Mouse (Mus musculus): ENCODE results near the gene Cd8a.
"Not testable (repeated sequence)": the region's sequence is repeated elsewhere in the genome, so short reads cannot be mapped to it uniquely, and the experiment has no call there.

Gene Cd8a

GRCm38 (mm10) chr6:71373249-71373775 lies at the start of gene Cd8a:
Gene Cd8a, plus strand, starts transcription at chr6:71373427.
- DNase-seq: no peak

DNA sequence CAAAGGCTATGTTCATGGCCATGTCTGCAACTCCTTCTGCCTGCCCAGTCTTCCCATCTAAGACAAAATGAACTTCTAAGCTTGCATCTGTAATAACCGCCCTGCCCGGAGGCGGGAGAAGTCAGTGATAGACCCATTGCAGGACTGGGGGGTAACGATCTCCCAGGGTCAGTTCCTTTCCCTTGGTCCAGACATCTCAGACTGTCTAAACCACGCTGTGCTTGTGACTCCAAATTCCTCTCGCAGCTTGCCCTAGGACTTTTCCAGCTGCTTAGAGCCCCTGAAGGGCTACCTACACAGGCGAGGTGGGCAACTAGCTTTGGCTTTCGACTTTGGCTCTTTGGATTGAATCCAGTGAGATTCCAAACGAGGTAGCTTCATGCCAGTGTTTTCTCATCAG lies 48.4 kb upstream of the Cd8a start:
- DNase-seq: no peak

DNA sequence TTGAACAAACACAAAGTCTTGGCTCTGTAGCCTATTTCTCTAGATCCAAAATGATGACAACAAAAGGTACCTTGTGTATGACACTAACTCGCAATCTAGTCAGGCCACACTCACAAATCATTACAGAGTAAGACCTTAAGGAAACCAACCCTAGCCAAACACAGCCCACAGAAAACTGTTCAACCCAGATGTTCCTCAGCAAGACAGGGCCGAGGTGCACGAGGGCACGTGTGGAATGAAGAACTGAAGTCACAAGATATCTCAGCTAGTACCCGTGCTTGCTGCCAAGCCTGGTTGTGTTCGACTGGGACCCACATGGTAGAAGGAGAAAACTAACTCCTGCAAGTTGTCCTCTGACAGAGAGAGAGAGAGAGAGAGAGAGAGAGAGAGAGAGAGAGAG lies 43.3 kb upstream of the Cd8a start:
- no peak for DNase-seq

DNA sequence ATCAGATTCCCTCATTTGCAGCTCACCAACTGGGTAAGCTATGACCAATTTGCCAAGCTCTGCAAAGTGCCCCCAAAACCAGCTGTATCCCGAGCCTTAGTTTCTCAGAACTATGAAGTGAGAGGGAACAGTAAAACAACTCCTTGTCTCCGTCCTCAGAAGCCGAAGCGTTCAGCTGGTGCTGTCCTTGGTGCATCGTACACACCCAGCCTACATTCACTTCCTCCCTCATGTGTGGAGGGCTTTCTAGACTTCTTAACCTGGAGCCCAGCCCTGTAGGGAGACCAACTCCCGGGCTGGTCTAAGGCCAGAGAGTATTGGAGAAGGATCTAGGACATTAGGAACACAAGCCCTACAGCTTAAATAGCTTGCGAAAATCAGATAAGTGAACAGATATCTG lies 42.7 kb upstream of the Cd8a start:
- DNase-seq: no peak

DNA sequence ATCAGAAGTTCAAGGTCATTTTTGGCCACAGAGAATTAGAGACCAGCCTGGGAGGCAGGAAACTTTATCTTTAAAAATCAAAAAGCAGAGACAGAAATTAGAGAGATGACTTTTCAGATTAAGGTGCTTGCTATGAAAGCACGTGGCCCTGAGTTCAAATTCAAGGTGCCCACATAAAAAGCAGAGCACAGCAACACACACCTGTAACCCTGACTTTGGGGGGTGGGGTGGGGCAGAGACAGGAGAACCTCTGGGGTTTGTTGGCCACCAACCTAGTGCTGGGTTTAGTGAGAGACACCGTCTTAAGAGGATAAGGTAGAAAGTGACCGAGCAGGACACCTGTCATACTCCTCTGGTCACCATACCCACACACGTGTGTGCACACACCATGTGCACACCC lies 41.7 kb upstream of the Cd8a start:
- DNase-seq: not testable (repeated sequence)

GRCm38 (mm10) chr6:71332236-71332965 lies 40.8 kb upstream of the Cd8a start:
- DNase-seq: no peak

DNA sequence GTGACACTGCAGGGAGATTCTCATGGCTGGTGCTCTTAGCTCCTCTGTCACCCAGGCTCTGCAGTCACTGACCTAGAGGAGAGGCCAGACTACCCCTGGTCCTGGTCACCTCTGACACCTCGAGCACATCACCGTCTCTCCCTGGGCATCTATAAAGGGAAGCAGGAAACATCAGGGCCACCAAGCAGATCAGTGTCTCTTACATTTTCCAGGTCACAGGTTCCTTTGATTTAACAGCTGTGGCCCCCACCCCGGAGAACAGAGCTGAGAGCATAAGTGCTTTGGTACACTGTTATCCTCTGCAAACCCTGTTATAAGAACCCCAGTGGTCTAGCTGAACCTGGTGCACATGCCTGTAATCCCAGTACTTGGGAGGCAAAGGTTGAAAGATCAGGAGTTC lies 40.2 kb upstream of the Cd8a start:
- DNase-seq: no peak

DNA sequence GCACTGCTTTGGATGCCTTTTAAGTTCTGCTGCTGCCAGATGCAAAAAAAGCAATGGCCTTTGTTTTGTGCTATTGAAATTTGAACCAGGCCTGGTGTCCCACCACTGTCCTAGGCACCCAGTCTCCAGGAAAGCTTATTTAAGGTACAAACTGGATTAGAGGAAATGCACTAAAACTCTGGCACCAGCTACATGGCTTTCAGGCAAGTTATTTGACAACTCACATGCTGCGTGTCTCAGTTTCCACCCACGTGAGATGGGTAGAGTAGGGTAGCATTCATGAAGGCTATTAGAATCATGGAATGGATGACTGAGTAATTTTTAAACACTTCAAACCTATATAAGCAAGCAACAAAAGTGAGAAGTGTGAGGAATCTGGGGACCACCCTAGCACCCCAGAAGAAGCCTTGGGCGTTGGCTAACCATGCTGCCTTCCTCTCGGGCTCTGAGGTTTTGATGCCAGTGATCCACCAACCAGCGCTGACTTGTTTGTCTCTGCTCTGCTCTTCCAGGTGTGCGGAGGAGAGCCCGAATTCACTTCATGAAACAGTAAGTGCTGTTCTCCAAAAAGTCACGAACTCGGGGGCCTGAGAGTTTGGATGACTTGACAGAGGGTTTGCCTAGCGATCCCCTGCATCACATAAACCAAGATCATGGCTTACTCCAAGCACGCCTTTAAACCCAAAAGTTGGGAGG lies 39.5 kb upstream of the Cd8a start:
- DNase-seq: no peak

DNA sequence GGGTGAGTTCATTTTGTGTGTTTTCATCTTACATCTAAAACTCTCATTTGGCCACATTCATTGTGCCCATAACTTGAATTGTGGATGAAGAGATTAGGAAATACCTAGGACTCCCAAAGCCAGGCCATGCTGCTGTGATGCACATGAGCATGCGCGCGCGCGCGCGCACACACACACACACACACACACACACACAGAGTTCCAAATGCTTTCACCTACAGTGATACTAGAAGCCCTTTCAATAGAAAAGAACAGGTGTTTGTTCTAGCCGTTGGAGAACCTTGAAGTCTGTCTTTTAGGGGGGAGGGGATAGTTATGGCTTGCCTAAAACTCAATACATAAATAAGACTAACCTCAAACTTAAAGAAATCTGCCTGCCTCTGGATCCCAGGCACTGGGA lies 35.6 kb upstream of the Cd8a start:
- DNase-seq: no peak

- no peak for DNase-seq
Measured at GRCm38 (mm10) chr6:71338941-71339340, 34.3 kb upstream of the Cd8a start.

DNA sequence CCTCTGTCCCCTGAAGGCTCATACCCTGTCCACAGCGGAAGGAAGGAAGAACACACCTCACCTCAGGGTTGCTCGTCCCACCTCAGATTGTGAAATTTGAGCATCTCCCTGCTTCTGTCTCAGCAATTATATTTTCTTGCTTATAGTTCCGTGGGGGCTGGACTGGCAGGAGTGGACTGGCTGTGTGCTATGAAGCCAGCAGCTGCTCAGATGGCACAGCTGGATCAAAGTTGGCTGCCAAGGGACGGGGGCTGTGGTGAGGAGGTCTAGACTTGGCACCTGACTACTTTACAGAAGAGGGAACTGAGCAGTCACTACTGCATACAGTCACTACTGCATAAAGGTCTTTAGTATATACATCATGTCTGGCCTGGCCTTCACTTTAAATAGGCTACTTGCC lies 33.9 kb upstream of the Cd8a start:
- DNase-seq: no peak

DNA sequence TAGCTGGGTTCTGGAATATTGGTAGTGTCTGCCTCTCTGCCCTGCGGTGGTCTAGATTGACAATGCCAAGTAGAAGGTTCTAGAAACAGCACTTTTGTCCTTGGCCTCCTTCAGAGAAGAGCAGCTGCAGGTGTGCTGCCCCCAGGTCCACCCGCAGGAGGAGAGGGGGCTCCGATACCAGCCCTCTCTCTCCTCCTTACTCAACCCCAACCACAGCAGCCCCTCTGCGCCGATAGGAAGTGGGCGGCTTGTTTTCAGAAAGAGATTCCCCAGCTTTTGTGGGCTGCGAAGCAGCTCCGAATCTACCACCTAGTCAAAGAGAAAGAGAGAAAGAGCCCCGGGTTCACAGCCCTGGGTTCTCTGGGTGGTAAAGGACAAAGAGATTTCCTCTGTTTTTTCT lies 32.0 kb upstream of the Cd8a start:
- no peak for DNase-seq

- no peak for DNase-seq
Measured at GRCm38 (mm10) chr6:71348006-71348405, 25.2 kb upstream of the Cd8a start.

- no peak for DNase-seq
Measured at GRCm38 (mm10) chr6:71351201-71351600, 22.0 kb upstream of the Cd8a start.

- no peak for DNase-seq
Measured at GRCm38 (mm10) chr6:71352201-71352600, 21.0 kb upstream of the Cd8a start.

DNA sequence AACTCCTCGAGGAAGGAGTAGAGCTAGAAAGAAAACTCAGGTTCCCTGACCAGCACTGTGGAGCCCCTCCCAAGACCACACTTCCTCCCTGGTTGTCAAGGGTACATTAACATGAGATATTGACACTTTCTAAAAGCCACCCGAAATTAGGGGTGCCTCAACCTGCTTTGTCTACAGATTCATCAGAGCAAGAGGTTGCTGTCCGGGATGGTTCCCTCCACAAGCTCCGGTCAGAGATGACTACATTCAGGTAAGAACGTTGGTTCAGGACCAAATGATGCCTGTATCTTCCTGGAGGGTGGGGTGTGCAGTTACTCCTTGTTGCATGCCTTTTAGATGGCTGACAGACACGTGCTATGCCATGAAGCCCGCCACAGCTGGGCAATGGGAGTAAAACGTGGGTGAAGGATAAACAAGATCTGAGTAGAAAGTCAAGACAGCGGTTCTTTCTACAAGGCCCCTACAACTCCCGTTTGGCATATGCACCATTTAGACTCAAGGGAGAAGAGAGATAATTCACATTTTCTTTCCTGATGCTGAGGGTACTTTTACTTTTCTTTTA lies 20.3 kb upstream of the Cd8a start:
- DNase-seq: no peak

- DNase-seq: no peak
Measured at GRCm38 (mm10) chr6:71353722-71354121, 19.5 kb upstream of the Cd8a start.

DNA sequence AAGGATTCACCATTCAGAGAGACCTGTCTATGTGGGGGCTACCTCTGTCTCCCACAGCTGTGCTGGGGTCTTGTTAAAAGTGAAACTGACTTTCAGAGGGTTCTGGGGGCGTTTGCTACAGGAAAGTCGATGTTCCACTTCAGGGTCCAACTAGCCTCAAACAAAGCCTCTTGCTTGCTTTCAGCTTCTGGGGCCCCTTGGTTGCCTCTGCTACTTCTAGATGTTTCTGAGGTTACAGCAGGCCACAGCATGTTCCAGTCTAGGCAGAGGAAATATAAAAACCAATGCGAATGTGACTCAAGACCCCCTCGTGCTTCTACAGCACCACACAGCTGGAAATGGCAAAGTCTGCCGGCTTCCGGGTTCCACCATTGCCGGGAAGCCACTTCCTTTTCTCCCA lies 15.7 kb upstream of the Cd8a start:
- no peak for DNase-seq

- no peak for DNase-seq
Measured at GRCm38 (mm10) chr6:71360221-71360620, 13.0 kb upstream of the Cd8a start.

GRCm38 (mm10) chr6:71360751-71361150 lies 12.5 kb upstream of the Cd8a start:
- no peak for DNase-seq

DNA sequence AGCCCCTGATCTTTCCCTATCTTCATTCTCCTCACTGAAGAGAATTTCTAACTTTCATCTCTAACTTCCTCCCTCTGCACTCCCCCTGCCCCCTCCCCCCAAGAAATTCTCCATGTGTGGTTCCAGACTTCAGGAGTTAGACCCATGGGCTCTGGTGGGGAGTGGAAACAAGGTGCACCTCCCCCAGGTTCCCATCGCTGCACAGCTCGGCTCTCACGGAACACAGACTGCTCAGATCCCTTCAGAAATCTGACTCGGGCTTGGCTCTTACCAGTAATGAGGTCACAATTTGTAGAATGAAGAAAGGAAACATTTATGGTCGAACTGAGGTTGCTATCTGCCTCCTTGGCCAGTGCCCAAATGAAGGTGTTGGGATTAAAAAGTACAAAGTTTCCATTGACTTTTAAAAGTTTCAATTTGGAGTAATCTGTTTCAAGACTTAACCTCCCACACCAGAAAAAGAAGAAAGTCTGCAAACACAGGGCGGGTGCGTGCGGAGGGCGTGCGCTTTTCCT lies 12.0 kb upstream of the Cd8a start:
- no peak for DNase-seq

DNA sequence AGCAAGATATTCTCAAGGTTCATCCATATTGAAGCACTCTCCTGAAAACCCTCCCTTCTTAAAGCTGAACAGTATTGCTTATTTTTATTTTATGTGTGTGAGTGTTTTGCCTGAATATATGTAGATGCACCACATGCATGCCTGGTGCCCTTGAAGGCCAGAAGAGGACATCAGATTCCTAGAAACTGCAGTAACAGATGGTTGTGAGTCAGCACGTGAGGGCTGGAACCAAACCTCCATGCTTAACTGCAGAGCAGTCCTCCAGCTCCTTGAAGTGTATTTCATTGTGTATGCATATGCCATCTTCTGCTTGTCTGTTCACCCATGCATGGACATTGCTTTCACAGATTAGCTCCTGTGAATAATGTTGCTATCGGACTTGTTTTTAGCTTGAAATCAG lies 9.2 kb upstream of the Cd8a start:
- DNase-seq: no peak

DNA sequence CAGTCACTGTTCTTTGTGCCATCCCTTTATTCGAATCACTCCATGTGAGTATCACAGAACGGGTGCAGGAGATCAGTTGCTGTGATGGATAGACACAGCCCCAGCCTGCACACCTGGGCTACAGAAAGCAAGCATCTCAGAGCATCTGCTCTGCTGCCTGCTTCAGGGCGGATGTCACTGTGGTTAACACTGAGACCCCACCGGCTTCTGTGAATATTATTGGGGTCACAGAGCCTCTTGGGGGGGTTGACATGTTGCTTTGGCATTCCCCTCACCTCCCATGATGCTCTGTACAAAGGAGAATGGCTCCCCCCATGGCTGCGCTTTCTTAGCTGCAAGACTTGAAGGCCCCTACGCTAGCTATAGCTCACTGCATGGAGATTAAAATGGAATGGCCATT lies 3.8 kb upstream of the Cd8a start:
- DNase-seq: no peak

DNA sequence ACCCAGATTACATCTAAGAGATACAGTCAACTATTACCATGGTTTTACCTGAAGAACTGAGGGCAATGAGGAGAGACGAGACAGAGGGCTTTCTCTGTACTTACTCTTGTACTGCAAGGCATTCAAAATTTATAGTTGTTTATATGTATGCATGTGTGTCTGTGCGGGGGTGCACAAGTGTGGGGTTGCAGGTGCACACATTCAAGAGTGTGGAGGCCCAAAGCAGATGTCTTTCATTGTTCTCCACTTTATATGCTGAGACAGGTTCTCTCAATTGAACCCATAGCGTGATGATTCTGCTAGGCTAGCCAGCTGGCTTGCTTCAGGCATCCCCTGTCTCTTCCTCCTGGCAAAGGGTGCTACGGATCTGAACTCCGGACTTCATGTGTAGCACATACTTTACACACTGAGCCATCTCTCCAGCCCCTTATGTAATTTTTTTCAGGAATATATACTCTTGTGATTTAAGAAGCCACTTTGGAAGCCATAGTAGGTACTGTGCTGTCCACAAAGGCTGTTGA lies 2.1 kb upstream of the Cd8a start:
- no peak for DNase-seq

Measured in spleen, adult 18-20 months (tissue).